Mouse (Mus musculus) effector memory CD4-positive, alpha-beta T cell, adult 7 months (primary cell): ENCODE results near the gene Slc12a5. TPM values are rescaled to one million over a fixed set of nuclear protein-coding genes. Genes with fewer than 3 reads are reported as not detected.

Experiments
- polyA plus RNA-seq: library from polyadenylated mRNA; unstranded; fragments of 100-300 nt; shearing (Covaris generic); gene quantifications from one replicate; pipeline ENCODE4 v1.2.1, GENCODE M21; 2017

The Slc12a5 gene
- polyA plus RNA-seq = 0.44 TPM

DNA sequence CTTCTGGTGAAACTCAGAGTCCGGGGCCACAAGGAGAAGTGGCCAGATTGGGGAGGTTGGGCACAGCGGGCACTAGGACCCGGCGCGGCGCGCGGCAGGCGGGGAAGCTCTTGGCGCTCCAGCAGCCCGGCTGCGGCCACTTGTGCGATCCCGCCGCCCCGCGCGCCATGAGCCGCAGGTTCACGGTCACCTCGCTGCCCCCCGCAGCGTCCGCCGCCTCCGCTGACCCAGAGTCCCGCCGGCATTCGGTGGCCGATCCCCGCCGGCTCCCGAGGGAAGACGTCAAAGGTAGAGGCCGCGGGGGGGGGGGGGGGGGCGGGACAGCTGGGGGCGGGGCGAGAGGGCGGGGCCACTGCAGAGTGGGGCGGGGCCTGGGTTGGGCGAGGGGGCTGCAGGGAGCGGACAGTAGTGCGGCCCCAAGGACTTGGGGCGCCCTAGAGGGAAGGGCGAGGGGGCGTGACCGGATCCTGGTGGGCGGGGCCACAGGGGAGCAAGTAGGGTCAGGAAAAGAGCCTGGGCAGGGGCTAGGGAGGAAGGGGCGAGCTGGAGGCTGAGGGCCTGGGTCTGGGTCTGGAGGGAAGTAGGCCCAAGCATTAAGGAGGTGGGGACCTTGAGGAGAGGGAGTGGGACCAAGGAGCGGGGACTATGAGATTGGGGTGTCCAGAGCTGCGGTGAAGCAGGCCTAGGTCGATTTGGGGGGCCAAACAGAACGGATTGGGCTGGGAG, at the start of gene Slc12a5:
Gene Slc12a5, plus strand, starts transcription at position 87 of the 726 bp plus-strand sequence.

DNA sequence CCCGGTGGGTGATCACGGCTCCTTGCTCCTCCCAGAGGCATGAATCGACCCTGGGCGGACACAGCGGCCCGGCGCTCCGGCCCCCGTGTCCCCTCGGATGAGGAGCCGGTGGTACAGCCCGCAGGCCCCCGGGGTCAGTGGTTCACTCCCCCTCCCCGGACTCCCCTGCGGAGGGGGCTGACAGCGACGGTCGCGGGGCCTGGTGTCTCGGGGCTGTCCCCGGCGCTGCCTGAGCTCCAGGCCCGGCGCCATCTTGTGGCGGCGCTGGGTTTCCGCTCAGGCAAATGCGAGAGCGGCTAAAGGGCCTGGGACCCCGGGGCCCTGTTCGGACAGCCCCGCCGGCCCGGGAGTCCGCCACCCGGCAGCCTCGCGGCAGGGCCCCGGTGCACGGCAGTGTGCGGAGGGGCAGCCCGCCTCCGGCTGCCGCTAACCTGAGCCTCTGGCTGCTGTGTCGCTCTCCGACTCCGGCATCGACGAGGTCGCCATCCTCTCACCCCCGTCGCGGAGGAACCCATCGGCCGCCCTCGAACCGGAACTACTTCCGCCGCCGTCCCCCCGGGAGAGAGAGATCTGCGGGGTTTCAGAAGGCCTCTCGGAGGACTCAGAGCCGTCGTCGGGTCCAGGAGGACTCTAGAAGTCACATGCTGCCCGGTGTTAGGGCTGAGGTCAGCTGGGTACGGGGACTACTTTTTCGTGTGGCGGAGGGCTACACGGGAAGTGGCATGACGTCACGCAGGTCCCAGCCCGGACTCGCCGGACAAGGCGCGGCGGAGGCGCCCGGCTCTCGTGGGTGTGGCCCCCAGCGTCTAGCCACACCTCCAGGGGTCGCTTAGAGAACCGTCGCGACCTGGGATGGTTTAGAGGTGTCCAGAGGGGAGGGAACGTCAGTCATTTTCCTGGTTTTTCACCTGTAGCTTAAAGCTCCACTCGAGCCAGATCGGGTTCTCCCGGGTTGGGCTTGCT, 49.2 kb upstream of the Slc12a5 start, which contains the start of gene Zfp335:
Gene Zfp335, minus strand, starts transcription at position 672 of the 963 bp plus-strand sequence.

DNA sequence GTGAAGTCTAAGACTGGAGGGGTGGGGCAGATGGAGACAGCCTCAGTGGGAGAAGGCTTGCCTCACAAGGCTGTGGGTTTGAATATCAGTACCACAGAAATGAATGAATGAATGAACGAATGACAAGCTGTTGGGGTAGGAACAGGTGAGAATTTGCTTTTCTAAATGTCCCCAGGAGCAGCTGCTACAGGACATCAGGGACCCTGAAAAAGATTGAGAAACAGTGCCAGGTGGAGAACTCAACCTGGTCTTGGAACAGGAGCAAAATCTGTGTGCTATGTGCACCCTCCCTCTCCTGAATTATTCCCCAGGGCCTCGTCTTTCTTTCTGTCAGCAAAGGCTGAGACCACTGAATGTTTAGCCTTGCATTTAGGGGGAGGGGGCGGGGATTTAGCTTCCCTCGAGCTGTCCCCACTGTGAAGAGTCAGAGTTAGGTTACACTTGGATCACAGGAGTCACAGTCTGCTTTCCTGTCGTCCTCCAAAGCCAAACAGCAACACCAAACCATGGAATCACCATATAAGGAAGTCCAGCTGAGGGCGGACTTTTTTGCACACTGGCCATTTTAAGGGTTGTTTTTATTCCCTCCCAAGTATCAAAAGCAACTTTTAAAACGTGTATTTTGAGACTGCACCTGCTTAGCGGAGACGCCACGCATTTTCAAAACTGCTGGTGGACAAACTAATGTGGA, 20.3 kb upstream of the Slc12a5 start, which contains the start of gene Mmp9:
Gene Mmp9, plus strand, starts transcription at position 641 of the 691 bp plus-strand sequence.

DNA sequence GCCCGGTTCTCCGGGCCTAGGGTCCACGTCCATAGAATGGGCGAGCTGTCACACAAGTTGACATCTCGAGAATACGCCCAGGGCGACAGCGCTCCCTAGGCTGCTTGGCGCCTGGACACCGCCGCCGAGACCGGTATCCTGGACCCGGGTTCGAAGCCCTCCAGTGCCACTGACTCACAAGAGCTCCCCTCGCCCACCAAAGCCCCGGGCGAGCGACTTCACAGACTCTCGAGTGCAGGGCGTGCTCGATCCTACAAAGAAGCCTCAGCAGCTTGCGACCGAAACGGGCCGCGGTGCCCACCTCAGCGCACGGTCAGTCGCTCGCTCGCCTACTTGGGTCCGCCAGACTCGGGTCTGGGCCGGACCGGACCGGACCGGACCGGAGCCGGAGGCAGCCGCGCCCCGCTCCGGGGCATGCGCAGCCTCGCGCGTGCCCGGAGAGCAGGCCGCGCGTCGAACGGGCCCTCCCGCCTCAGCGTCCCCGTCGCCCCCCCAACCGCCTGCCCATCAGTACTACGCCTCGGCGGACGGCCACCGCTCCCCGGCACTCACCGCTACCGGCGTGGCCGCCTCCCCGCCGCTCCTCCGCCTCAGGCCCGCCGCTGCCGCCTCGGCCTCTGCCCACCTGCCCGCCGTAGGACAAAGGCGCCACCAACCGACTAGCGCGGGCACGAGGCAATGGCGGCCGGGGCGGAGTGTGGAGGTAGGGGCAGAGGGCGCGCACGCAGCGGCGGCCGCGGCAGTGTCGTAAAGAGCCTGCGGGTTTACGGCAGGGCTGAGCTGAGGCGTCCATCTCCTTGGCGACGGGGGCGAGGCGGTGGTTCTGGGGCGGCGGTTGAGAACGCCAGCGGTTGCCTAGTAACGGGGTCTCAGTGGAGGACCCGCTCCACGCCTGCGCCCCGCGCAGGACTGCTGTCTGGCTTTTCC, 73.8 kb downstream of the Slc12a5 start, which contains the start of gene Ncoa5:
Gene Ncoa5, minus strand, starts transcription at position 737 of the 927 bp plus-strand sequence.

Other genes with a start within 250 kb of the Slc12a5 start
- gene Spint5, start 245.5 kb upstream of the Slc12a5 start, polyA plus RNA-seq = not detected
- 0.34 TPM for gene Wfdc3, start 214.9 kb upstream of the Slc12a5 start, polyA plus RNA-seq
- gene Dnttip1, start 214.8 kb upstream of the Slc12a5 start, polyA plus RNA-seq = 49.6 TPM
- gene Ube2c, start 190.9 kb upstream of the Slc12a5 start, polyA plus RNA-seq = 0.96 TPM
- not detected for gene Tnnc2, start 180.8 kb upstream of the Slc12a5 start, polyA plus RNA-seq
- gene Snx21, start 175.0 kb upstream of the Slc12a5 start, polyA plus RNA-seq = 5.0 TPM
- gene Acot8, start 155.9 kb upstream of the Slc12a5 start, polyA plus RNA-seq = 26.4 TPM
- gene Zswim3, start 155.7 kb upstream of the Slc12a5 start, polyA plus RNA-seq = 3.5 TPM
- gene Zswim1, start 138.1 kb upstream of the Slc12a5 start, polyA plus RNA-seq = 15.3 TPM
- gene Spata25, start 132.3 kb upstream of the Slc12a5 start, polyA plus RNA-seq = not detected
- 161 TPM for gene Ctsa, start 127.9 kb upstream of the Slc12a5 start, polyA plus RNA-seq
- 1.0 TPM for gene Neurl2, start 127.3 kb upstream of the Slc12a5 start, polyA plus RNA-seq
- gene Pltp, start 103.1 kb upstream of the Slc12a5 start, polyA plus RNA-seq = 5.1 TPM
- gene Pcif1, start 81.5 kb upstream of the Slc12a5 start, polyA plus RNA-seq = 150 TPM
- gene Zfp335, start 49.0 kb upstream of the Slc12a5 start, polyA plus RNA-seq = 40.3 TPM
- gene Mmp9, start 20.0 kb upstream of the Slc12a5 start, polyA plus RNA-seq = 3.8 TPM
- 33.1 TPM for gene Ncoa5, start 74.1 kb downstream of the Slc12a5 start, polyA plus RNA-seq
- gene Cd40, start 94.8 kb downstream of the Slc12a5 start, polyA plus RNA-seq = 0.52 TPM
- not detected for gene 1700025C18Rik, start 129.9 kb downstream of the Slc12a5 start, polyA plus RNA-seq